Mouse (Mus musculus): ENCODE measurements around the gene Flywch2. TPM values are rescaled to one million over a fixed set of nuclear protein-coding genes. Genes with fewer than 3 reads are reported as not detected.
"Not testable (repeated sequence)": the region's sequence is repeated elsewhere in the genome, so short reads cannot be mapped to it uniquely, and the experiment has no call there.

Gene Flywch2
- polyA plus RNA-seq, 1 experiment from 2014 or later, result 18.1 TPM

- Histone ChIP-seq H3K27ac (peak overlapping the region; percentile 62; the same call in 1 of the 2 replicates), H3K36me3 (no peaks in the 10 kb centered on the region), H3K4me3 (replicated peaks) (peak overlapping the region; percentile 46), H3K4me2 (peak overlapping the region; percentile 67), H3K27me3 (replicated peaks) (no peaks in the 10 kb centered on the region), H3K9ac (no peak overlapping the region), H3K9me3 (no peaks in the 10 kb centered on the region), H3K4me1 (peaks cover 10% of the 10 kb centered on the region)
- 18% methylated on average over 8 of the region's 8 CpGs for WGBS
- no peak for ATAC-seq (ENCODE audit: insufficient read depth, low FRiP score, low read depth)
Observed at GRCm38 (mm10) chr17:23789749-23790268, 3.9 kb upstream of the Flywch2 start.

- Histone ChIP-seq H3K9me3 (no peaks in the 10 kb centered on the region), H3K27me3 (replicated peaks) (no peaks in the 10 kb centered on the region), H3K36me3 (no peaks in the 10 kb centered on the region), H3K4me1 (peaks cover 10% of the 10 kb centered on the region), H3K4me3 (replicated peaks) (no peak overlapping the region), H3K9ac (no peak overlapping the region), H3K27ac (no peak overlapping the region), H3K4me2 (no peak overlapping the region)
- no peak for ATAC-seq (ENCODE audit: insufficient read depth, low FRiP score, low read depth)
- 90% methylated on average over 4 of the region's 4 CpGs for WGBS
Observed at GRCm38 (mm10) chr17:23788973-23789372, 3.1 kb upstream of the Flywch2 start.

DNA sequence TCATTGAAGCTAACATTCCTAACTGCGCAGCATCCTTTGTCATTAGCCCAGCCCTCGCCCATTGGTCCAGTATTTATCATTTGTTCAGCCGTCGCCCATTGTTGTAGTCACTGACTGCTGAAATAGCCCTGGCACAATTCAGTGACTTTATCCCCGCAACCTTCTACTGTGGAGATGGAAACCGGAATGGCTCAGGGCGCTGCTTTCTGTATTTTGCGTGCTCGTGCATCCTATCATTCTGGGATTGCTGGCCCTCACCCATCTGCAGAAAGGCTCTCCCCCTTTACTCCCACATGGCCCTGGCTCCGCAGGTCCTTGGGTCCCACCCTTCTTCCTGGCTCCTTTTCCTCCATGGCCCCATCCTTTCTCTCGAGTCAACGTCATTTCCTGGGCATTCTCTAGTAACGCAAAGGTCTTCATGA, 640 bp upstream of the Flywch2 start:
- Histone ChIP-seq H3K4me1 (peaks cover 10% of the 10 kb centered on the region), H3K4me3 (replicated peaks) (peak overlapping the region; percentile 63), H3K9me3 (no peaks in the 10 kb centered on the region), H3K27me3 (replicated peaks) (no peaks in the 10 kb centered on the region), H3K27ac (no peak overlapping the region), H3K36me3 (no peaks in the 10 kb centered on the region), H3K4me2 (peak overlapping the region; percentile 95), H3K9ac (no peak overlapping the region)
- ATAC-seq (ENCODE audit: insufficient read depth, low FRiP score, low read depth), result no peak
- 21% methylated on average over 13 of the region's 13 CpGs for WGBS

- H3K27me3 ChIP-seq (replicated peaks), result no peaks in the 10 kb centered on the region
- H3K4me2 ChIP-seq, result no peak overlapping the region
- no peak overlapping the region for H3K27ac ChIP-seq
- no peaks in the 10 kb centered on the region for H3K36me3 ChIP-seq
- no peak overlapping the region for H3K4me3 ChIP-seq (replicated peaks)
- no peak overlapping the region for H3K9ac ChIP-seq
- no peaks in the 10 kb centered on the region for H3K9me3 ChIP-seq
- ATAC-seq (ENCODE audit: insufficient read depth, low FRiP score, low read depth), result no peak
- no peaks in the 10 kb centered on the region; the same call in 1 of the 2 replicates for H3K4me1 ChIP-seq
Observed at GRCm38 (mm10) chr17:23783352-23783751, 2.5 kb downstream of the Flywch2 start.

- 36% methylated on average over 2 of the region's 2 CpGs for WGBS
- no peak overlapping the region for H3K9ac ChIP-seq
- H3K4me3 ChIP-seq (replicated peaks), result no peak overlapping the region
- no peaks in the 10 kb centered on the region for H3K4me1 ChIP-seq
- no peak overlapping the region for H3K4me2 ChIP-seq
- H3K36me3 ChIP-seq, result no peaks in the 10 kb centered on the region
- no peak overlapping the region for H3K27ac ChIP-seq
- no peaks in the 10 kb centered on the region for H3K27me3 ChIP-seq (replicated peaks)
- no peaks in the 10 kb centered on the region for H3K9me3 ChIP-seq
- no peak for ATAC-seq (ENCODE audit: insufficient read depth, low FRiP score, low read depth)
Observed at GRCm38 (mm10) chr17:23778447-23778846, 7.4 kb downstream of the Flywch2 start.

GRCm38 (mm10) chr17:23777141-23777540, 8.7 kb downstream of the Flywch2 start:
- WGBS, result 80% methylated on average over 2 of the region's 2 CpGs
- Histone ChIP-seq H3K4me3 (replicated peaks) (no peak overlapping the region), H3K36me3 (no peaks in the 10 kb centered on the region), H3K9ac (no peak overlapping the region), H3K9me3 (no peaks in the 10 kb centered on the region), H3K27ac (no peak overlapping the region), H3K4me1 (no peaks in the 10 kb centered on the region), H3K27me3 (replicated peaks) (no peaks in the 10 kb centered on the region), H3K4me2 (no peak overlapping the region)
- ATAC-seq (ENCODE audit: insufficient read depth, low FRiP score, low read depth), result no peak

GRCm38 (mm10) chr17:23776216-23776615, 9.7 kb downstream of the Flywch2 start:
- Histone ChIP-seq H3K4me2 (no peak overlapping the region), H3K4me1 (no peaks in the 10 kb centered on the region), H3K9ac (no peak overlapping the region), H3K27ac (no peak overlapping the region), H3K27me3 (replicated peaks) (no peaks in the 10 kb centered on the region), H3K9me3 (no peaks in the 10 kb centered on the region), H3K36me3 (no peaks in the 10 kb centered on the region), H3K4me3 (replicated peaks) (no peak overlapping the region)
- no peak for ATAC-seq (ENCODE audit: insufficient read depth, low FRiP score, low read depth)
- 69% methylated on average over 10 of the region's 10 CpGs for WGBS

GRCm38 (mm10) chr17:23774090-23774489, 11.8 kb downstream of the Flywch2 start:
- no peaks in the 10 kb centered on the region for H3K4me1 ChIP-seq
- H3K27me3 ChIP-seq (replicated peaks), result no peaks in the 10 kb centered on the region
- no peak overlapping the region for H3K27ac ChIP-seq
- no peak overlapping the region for H3K4me3 ChIP-seq (replicated peaks)
- no peak overlapping the region for H3K9ac ChIP-seq
- ATAC-seq (ENCODE audit: insufficient read depth, low FRiP score, low read depth), result peak; percentile 57; the same call in 1 of the 2 replicates
- no peaks in the 10 kb centered on the region for H3K9me3 ChIP-seq
- no peaks in the 10 kb centered on the region for H3K36me3 ChIP-seq
- H3K4me2 ChIP-seq, result no peak overlapping the region
- WGBS, result 3% methylated on average over 12 of the region's 12 CpGs

DNA sequence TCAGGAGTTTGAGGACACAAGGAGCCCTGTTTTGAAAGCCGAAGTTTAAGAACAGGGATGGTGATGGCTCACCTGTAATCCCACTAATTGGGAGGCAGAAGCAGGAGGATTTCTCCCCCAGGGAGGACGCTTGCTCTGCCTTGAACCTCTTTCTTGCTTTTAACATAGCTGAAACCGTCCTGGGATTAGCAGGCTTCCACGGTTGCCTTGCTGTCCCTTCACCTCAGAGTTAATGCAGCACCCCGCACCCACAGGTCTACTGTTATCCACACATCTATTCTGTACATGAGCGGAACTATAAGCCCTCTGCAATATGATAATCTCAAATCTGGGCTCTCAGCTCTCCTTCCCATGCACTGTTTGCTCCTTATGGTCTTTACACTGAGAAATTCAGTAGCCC, 12.2 kb downstream of the Flywch2 start:
- no peak overlapping the region for H3K9ac ChIP-seq

GRCm38 (mm10) chr17:23772219-23772556, 13.7 kb downstream of the Flywch2 start:
- H3K4me2 ChIP-seq; H3K27me3 ChIP-seq (replicated peaks); H3K9ac ChIP-seq; ATAC-seq (ENCODE audit: insufficient read depth, low FRiP score, low read depth); H3K36me3 ChIP-seq; H3K27ac ChIP-seq; H3K4me1 ChIP-seq; H3K9me3 ChIP-seq; H3K4me3 ChIP-seq (replicated peaks): not testable (repeated sequence)
- WGBS, result 67% methylated on average over 2 of the region's 2 CpGs

More for the DNA sequence above, 12.2 kb downstream of the Flywch2 start:
- ATAC-seq (ENCODE audit: insufficient read depth, low FRiP score, low read depth), result no peak
- Histone ChIP-seq H3K36me3 (no peaks in the 10 kb centered on the region), H3K27me3 (replicated peaks) (no peaks in the 10 kb centered on the region), H3K4me3 (replicated peaks) (no peak overlapping the region), H3K4me2 (no peak overlapping the region), H3K27ac (no peak overlapping the region), H3K9me3 (no peaks in the 10 kb centered on the region), H3K4me1 (no peaks in the 10 kb centered on the region)
- WGBS, result 71% methylated on average over 6 of the region's 6 CpGs

- H3K36me3 ChIP-seq, result no peaks in the 10 kb centered on the region
- ATAC-seq (ENCODE audit: insufficient read depth, low FRiP score, low read depth), result peak; percentile 98
- H3K4me3 ChIP-seq (replicated peaks), result peak within 1 kb of the TSS; percentile 77
- peak within 1 kb of the TSS; percentile 68 for H3K4me2 ChIP-seq
- H3K27me3 ChIP-seq (replicated peaks), result no peaks in the 10 kb centered on the region
- peak within 1 kb of the TSS; percentile 80 for H3K9ac ChIP-seq
- H3K9me3 ChIP-seq, result no peaks in the 10 kb centered on the region
- no peaks in the 10 kb centered on the region for H3K4me1 ChIP-seq
- H3K27ac ChIP-seq, result peak within 1 kb of the TSS; percentile 59
- WGBS, result 3% methylated on average over 58 of the region's 58 CpGs
Observed at GRCm38 (mm10) chr17:23771284-23772218, 14.3 kb downstream of the Flywch2 start, which contains the start of gene Flywch1. Gene Flywch1, minus strand, starts transcription at chr17:23771602.

DNA sequence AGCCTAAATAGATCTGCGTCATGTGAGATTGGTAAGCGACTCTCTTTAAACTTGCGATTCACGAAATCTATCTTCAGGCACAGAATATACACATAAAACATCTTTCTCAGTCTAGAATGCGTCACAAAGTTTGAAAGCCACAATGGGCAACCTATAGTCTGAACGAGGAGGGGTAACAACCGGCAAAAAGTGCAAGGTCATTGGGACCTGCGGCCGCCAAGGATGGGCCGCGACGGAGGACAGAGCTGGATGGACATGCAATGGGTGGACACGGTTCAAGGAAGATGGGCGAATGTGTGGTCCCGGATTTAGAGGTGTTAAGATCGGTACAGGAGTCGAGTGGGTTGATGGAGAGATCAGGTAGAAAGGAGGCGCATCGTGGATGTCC, 15.0 kb downstream of the Flywch2 start:
- WGBS, result 1% methylated on average over 19 of the region's 19 CpGs
- peak overlapping the region; percentile 59; the same call in 1 of the 2 replicates for H3K27ac ChIP-seq

More for the DNA sequence above, 15.0 kb downstream of the Flywch2 start:
- Histone ChIP-seq H3K4me3 (replicated peaks) (peak overlapping the region; percentile 77), H3K9me3 (no peaks in the 10 kb centered on the region), H3K27me3 (replicated peaks) (no peaks in the 10 kb centered on the region), H3K4me1 (no peaks in the 10 kb centered on the region), H3K36me3 (no peaks in the 10 kb centered on the region), H3K9ac (peak overlapping the region; percentile 80), H3K4me2 (peak overlapping the region; percentile 68)
- no peak; the same call in 1 of the 2 replicates for ATAC-seq (ENCODE audit: insufficient read depth, low FRiP score, low read depth)
